Mouse (Mus musculus): Measurements from ENCODE around the gene Gm4559.
"Not testable (repeated sequence)": the region's sequence is repeated elsewhere in the genome, so short reads cannot be mapped to it uniquely, and the experiment has no call there.

The Gm4559 gene

DNA sequence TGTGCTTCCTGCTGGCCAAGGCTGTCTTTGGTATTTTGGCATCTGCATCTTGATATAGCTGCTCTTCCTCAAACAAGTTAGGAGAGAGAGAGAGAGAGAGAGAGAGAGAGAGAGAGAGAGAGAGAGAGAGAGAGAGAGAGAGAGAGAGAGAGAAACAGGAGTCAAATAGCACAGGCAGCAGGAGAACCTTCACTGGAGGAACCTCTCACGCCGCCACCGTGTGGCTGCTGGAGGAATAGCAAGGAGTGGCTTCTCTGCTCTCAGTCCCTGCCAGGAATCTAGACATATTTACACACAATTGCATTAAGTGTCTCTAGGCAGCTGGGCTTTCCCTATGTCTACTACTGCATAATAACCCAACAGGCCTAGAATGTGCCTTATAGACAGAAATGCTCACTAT lies 4.0 kb upstream of the Gm4559 start:
- DNase-seq (ENCODE audit: low read depth, low spot score), result peak; percentile 17

DNA sequence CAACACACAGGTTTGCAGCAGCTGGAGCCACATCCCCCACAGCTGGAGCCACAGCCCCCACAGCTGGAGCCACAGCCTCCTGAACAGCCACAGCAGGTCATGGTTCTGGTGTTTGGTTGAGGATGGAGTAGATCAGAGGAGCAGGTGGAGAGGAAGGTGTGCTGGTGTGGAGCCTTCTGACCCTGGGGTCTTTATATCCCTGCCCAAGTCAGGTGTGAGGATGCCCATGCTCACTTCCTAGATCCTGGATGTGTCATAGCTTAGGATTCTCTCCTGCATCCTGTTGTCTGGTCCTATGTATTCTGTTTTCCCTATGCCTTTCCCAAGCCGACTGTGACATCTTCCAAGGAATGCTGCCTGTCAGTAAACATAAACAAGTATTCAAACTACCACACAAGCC lies 15.9 kb downstream of the Gm4559 start, which contains the start of gene Gm2431:
TSS of gene Gm2431 (minus strand) at position 101 of the 400 bp plus-strand sequence.
- not testable (repeated sequence) for DNase-seq (ENCODE audit: low read depth, low spot score)

DNA sequence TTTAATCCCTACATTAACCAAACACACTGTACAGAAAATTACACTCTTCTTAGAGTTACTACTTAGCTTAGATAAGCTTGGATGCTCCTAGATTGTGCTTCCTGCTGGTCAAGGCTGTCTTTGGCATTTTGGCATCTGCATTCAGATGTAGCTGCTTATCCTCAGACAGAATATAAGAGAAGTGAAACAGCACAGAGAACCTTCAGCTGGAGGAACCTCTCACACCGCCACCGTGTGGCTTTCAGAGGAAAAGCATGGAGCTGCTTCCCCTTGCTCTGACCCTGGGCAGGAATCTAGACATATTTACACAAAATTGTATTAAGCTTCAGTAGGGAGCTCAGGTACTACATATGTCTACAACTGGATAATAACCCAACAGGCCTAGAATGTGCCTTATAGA lies 18.6 kb downstream of the Gm4559 start:
- DNase-seq (ENCODE audit: low read depth, low spot score), result no peak

DNA sequence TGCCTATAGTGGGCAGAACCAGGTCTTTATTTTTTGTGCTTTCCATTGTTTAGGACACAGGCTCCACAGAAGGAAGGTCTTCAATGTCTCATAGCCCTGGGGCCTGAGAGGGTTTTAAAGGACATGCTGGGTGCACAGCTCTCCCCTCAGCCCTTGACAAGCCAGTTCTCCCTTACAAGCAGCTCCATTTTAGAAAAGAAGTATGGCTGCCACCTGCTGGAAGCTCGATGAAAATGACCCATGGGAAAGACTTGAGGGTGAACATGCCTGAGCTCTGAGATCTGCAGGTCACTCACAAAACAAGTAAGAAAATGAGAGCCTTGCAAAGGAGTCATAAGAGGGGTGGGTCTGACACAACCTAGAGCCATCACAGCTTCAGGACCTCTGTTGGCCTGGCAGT lies 24.3 kb downstream of the Gm4559 start:
- DNase-seq (ENCODE audit: low read depth, low spot score), result no peak

DNA sequence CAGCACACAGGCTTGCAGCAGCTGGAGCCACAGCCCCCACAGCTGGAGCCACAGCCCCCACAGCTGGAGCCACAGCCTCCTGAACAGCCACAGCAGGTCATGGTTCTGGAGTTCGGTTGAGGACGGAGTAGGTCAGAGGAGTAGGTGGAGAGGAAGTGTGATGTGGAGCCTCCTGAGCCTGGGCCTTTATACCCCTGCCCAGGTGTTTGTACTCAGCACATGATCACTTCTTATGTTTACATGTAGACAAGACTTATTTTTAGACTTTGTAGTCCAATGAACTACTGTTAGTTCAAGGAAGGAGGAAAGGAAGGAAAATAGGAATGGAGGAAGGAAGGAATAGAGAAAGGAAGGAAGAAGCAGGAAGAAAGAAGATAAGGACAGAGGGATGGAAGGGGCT lies 33.2 kb downstream of the Gm4559 start, which contains the start of gene Gm40460:
TSS of gene Gm40460 (minus strand) at position 101 of the 400 bp plus-strand sequence.
- no peak for DNase-seq (ENCODE audit: low read depth, low spot score)

DNA sequence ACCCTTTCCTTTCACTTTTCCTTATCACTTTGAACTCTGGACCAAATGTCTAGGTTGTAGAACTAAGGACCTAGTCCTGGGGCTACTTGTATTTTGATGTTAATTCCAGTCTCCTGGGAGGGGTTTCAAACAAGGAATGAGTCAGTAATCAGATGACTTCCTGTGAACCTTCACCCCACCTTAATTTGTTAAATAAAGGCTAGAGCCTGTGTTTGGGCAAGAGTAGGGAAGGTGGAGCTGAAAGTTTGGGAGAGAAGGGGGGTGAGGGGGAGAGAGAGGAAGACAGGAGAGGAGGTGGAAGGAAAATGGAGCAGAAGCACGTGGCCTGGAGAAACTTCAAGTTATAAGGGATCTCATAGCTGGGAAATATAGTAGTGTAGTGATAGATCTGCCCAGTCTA lies 42.6 kb downstream of the Gm4559 start:
- no peak for DNase-seq (ENCODE audit: low read depth, low spot score)

DNA sequence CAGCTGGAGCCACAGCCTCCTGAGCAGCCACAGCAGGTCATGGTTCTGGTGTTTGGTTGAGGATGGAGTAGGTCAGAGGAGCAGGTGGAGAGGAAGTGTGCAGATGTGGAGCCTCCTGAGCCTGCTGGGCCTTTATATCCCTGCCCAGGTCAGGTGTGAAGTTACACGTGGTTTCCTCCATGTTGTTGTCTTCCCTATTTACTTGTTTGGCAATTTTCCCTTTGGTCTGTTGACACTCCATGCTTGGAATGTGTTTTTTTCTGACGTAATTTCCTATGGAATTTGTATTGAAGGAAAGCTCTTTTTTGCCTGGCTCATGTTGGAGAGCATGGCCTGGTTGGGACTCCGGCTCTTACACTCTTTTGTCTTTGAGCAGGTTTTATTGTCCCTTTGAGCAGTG lies 44.3 kb downstream of the Gm4559 start, which contains the start of gene Krtap5-5:
TSS of gene Krtap5-5 (minus strand) at position 101 of the 400 bp plus-strand sequence.
- DNase-seq (ENCODE audit: low read depth, low spot score), result not testable (repeated sequence)

DNA sequence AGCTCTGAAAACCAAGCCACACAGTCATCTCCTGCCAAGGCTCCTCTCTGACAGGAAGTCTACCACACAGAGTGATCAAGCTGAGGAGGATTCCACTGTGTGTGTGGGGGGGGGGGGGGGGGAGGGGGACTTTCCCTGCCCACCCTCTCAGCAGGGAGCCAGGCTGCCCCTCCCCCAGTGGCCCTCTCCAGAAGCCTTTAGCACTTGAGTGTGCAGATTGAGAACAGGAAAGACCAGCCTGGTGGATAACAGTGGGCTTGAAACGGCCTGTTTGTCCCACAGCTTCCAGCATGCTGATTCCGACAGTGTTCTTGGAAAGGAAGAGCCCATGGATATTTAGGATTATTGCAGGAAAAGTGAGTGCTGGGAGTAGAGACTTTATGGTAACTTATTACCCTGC lies 49.6 kb downstream of the Gm4559 start:
- DNase-seq (ENCODE audit: low read depth, low spot score), result no peak

Data from skeletal muscle tissue, adult 2 months (tissue).